Mouse (Mus musculus) testis, adult 2 months (tissue): ENCODE data around the gene Col1a2.

Source experiments
- CTCF ChIP-seq: fragments of 200-500 bp; IDR thresholded peaks from 2 replicates; pipeline ENCODE4 v1.5.1; 2012; ENCODE audit warnings: low read depth, mild to moderate bottlenecking, inconsistent platforms, low read length, moderate library complexity; ENCODE audit not compliant: control insufficient read depth, insufficient read depth, insufficient replicate concordance
- POLR2A ChIP-seq: fragments of 200-500 bp; IDR thresholded peaks from 2 replicates; pipeline ENCODE4 v1.6.1; 2012; ENCODE audit warnings: low read depth, mild to moderate bottlenecking, inconsistent platforms, low read length, moderate library complexity; ENCODE audit not compliant: control insufficient read depth

DNA sequence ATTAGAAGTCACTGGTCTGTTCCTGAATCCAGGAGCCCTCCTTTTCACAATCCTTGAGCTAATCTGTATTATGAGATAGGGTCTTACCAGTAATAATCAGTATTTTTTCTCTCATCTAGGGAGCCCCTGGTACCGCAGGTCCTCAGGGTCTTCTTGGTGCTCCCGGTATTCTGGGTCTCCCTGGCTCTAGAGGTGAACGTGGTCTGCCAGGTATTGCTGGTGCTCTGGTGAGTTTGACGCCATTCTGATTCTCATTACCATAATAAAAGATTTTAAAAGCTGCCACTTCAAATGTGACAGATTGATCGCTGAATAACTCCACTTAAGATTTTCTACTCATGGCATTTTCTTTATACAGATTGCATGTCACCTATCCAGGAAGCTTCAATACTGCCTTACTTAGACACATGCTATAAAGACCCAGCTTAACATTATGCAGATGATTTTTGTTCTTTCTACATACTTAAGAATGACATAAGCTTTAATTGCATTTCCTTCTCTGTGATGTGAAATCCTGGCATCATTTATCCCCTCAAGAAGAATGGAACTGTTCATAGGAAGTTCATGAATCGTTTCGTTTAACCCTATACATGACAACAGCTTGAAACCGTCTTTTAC lies 30.0 kb downstream of the Col1a2 start:
- no peak for TF ChIP-seq CTCF
- TF ChIP-seq POLR2A: no peak
